Mouse (Mus musculus): ENCODE results near the gene Olfr18. TPM values are rescaled to one million over a fixed set of nuclear protein-coding genes. Genes with fewer than 3 reads are reported as not detected.

The Olfr18 gene
- not detected in 2 replicates for polyA plus RNA-seq (2014; fragmentation: Nextera tagmentation; extraction: Ambion mirVana)

DNA sequence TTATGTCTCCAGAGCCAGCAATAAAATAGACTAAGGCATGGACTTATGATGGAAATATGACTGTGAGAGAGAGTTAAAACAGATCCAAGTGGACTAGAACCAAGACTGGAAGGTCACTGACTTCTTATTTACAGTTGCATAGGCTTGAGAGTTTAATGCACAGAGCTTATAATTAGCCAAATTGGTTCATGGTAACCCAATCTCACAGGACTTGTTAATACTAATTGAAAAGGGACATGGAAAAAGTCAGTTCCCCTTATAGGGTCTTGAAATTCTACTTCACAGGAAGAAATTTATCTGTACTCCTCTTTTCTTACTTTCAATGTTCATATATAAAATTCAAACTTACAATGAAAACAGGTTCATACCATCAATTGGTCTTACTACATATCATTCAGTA, at the start of gene Olfr18:
Gene Olfr18, minus strand, starts transcription at position 101 of the 400 bp plus-strand sequence.
- Histone ChIP-seq H3K27me3 (ENCODE audit: control insufficient read depth, insufficient read depth, low read length) (no peaks in the 10 kb centered on the region), H3K4me1 (ENCODE audit: control insufficient read depth in 2 of 2, insufficient read depth in 2 of 2, low read length in 2 of 2) (no peaks in the 10 kb centered on the region), H3K4me3 (ENCODE audit: control insufficient read depth in 1 of 2, insufficient read depth in 1 of 2, low read depth in 1 of 2, low read length in 2 of 2) (no peak within 1 kb of the TSS), H3K4me2 (ENCODE audit: low read length) (no peak within 1 kb of the TSS), H3K9ac (ENCODE audit: low read length) (no peak within 1 kb of the TSS), H3K27ac (replicated peaks in 1 of 2; ENCODE audit: control insufficient read depth in 1 of 2, insufficient read depth in 1 of 2, low read depth in 2 of 2, low read length in 2 of 2) (no peak within 1 kb of the TSS), H3K36me3 (ENCODE audit: control insufficient read depth, insufficient read depth, low read length) (no peaks in the 10 kb centered on the region), H3K9me3 (ENCODE audit: control insufficient read depth, low read length) (no peaks in the 10 kb centered on the region)
- ATAC-seq (ENCODE audit: insufficient number of reproducible peaks, insufficient read depth, low FRiP score, low read depth) = no peak

DNA sequence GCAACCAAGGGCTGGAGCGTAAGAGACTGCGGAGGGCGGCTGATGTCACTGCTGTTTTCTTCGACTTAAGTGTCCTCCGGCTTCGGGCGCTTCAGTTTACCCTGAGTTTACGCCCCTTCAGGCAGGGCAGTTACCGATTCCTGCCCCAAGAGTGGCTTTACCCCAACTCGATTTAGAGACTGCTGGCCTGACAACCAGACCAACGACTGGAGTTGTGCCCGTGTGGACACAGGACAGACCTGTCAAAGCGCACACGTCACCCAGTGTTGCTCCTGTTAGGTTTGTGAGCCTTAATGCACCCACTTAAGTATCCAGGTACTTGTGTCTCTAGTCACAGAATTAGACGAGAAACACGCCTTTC, 49.4 kb upstream of the Olfr18 start:
- Histone ChIP-seq H3K4me3 (ENCODE audit: control insufficient read depth in 1 of 2, insufficient read depth in 1 of 2, low read depth in 1 of 2, low read length in 2 of 2) (peak overlapping the region; percentile 59 to 89), H3K27me3 (ENCODE audit: control insufficient read depth, insufficient read depth, low read length) (no peaks in the 10 kb centered on the region), H3K27ac (replicated peaks in 1 of 2; ENCODE audit: control insufficient read depth in 1 of 2, insufficient read depth in 1 of 2, low read depth in 2 of 2, low read length in 2 of 2) (peak overlapping the region; percentile 63 to 77), H3K9me3 (ENCODE audit: control insufficient read depth, low read length) (no peaks in the 10 kb centered on the region), H3K4me1 (ENCODE audit: control insufficient read depth in 2 of 2, insufficient read depth in 2 of 2, low read length in 2 of 2) (peaks cover 2 to 5% of the 10 kb centered on the region in 2 experiments; a peak in 2 of 4 replicates), H3K4me2 (ENCODE audit: low read length) (peak overlapping the region; percentile 90), H3K9ac (ENCODE audit: low read length) (peak overlapping the region; percentile 79), H3K36me3 (ENCODE audit: control insufficient read depth, insufficient read depth, low read length) (no peaks in the 10 kb centered on the region)
- ATAC-seq (ENCODE audit: insufficient number of reproducible peaks, insufficient read depth, low FRiP score, low read depth) = 0 out of 2 replicates have a peak, but pooled peaks have one; percentile 13
- WGBS = 17% methylated on average over 16 of the region's 16 CpGs

DNA sequence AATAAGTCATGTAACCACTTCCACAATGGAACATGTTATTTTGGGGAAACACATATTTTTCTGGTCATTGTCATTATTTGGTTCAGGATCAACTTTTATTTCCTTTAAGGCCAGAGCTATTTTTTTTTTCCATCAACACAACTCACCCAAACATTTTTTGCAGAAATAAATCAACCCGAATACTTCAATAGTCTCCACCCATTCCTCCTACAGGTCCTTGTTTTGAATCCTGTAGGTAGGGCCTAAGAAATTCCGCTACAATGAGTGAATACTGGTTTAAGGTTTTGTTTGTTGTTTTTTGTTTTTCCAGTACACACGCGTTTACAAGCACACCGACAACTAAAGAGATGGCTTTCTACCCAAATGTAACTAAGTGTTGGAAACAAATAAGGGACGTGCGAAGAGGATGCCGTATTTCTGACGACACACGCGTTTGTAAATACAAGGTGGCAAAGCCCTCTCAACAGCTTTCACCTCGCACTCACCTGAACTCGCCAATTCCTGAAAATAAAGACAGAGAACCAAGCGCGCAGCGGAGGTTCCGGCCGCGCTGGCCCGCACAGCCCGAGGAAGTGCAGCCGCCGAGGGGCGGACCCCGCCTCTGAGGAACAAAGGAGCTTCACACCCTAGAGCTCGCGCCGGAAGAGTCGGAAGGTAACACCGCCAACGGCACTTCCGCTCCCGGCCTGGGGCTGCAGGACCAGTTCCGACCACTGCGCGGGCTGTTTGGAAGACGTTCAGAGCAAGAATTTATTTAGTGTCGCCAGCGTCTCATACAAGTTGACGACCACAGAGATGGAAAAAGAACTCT, 48.8 kb upstream of the Olfr18 start, which contains the start of gene Zfp560:
Gene Zfp560, minus strand, starts transcription at position 646 of the 811 bp plus-strand sequence.
- no peaks in the 10 kb centered on the region for H3K27me3 ChIP-seq (ENCODE audit: control insufficient read depth, insufficient read depth, low read length)
- peak within 1 kb of the TSS; percentile 79 for H3K9ac ChIP-seq (ENCODE audit: low read length)
- no peaks in the 10 kb centered on the region for H3K9me3 ChIP-seq (ENCODE audit: control insufficient read depth, low read length)
- H3K36me3 ChIP-seq (ENCODE audit: control insufficient read depth, insufficient read depth, low read length) = no peaks in the 10 kb centered on the region
- H3K4me2 ChIP-seq (ENCODE audit: low read length) = peak within 1 kb of the TSS; percentile 90
- H3K27ac ChIP-seq (replicated peaks in 1 of 2; ENCODE audit: control insufficient read depth in 1 of 2, insufficient read depth in 1 of 2, low read depth in 2 of 2, low read length in 2 of 2) = peak within 1 kb of the TSS; percentile 63 to 77
- H3K4me3 ChIP-seq (ENCODE audit: control insufficient read depth in 1 of 2, insufficient read depth in 1 of 2, low read depth in 1 of 2, low read length in 2 of 2) = peak within 1 kb of the TSS; percentile 59 to 89
- WGBS = 3% methylated on average over 40 of the region's 40 CpGs
- ATAC-seq (ENCODE audit: insufficient number of reproducible peaks, insufficient read depth, low FRiP score, low read depth) = peak; percentile 97
- peaks cover 2 to 5% of the 10 kb centered on the region in 2 experiments; a peak in 2 of 4 replicates for H3K4me1 ChIP-seq (ENCODE audit: control insufficient read depth in 2 of 2, insufficient read depth in 2 of 2, low read length in 2 of 2)

DNA sequence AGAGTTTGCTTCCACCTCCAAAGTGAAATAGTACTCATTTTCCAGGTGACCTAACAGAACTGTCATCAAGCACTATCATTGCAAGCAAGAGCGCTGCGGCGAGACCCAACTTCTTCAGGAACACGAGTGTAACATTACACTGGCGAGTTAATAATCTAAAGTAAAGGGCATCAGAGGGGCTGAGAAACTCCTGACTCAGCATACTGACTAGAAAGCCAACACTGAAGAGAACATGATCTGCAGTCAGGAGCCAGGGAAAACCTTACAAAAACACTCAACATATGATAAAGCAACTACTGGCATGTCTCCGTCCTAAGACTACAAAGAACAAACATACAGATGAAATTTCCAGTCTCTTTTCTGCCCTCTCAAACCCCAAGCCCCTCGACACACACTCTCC, 47.8 kb upstream of the Olfr18 start:
- 85% methylated on average over 7 of the region's 7 CpGs for WGBS
- no peak overlapping the region for H3K9ac ChIP-seq (ENCODE audit: low read length)
- H3K4me2 ChIP-seq (ENCODE audit: low read length) = peak overlapping the region; percentile 90
- no peak overlapping the region for H3K27ac ChIP-seq (replicated peaks in 1 of 2; ENCODE audit: control insufficient read depth in 1 of 2, insufficient read depth in 1 of 2, low read depth in 2 of 2, low read length in 2 of 2)
- H3K27me3 ChIP-seq (ENCODE audit: control insufficient read depth, insufficient read depth, low read length) = no peaks in the 10 kb centered on the region
- no peak for ATAC-seq (ENCODE audit: insufficient number of reproducible peaks, insufficient read depth, low FRiP score, low read depth)
- H3K9me3 ChIP-seq (ENCODE audit: control insufficient read depth, low read length) = no peaks in the 10 kb centered on the region
- peaks cover 2 to 5% of the 10 kb centered on the region in 2 experiments; a peak in 2 of 4 replicates for H3K4me1 ChIP-seq (ENCODE audit: control insufficient read depth in 2 of 2, insufficient read depth in 2 of 2, low read length in 2 of 2)
- no peaks in the 10 kb centered on the region for H3K36me3 ChIP-seq (ENCODE audit: control insufficient read depth, insufficient read depth, low read length)
- H3K4me3 ChIP-seq (ENCODE audit: control insufficient read depth in 1 of 2, insufficient read depth in 1 of 2, low read depth in 1 of 2, low read length in 2 of 2) = no peak overlapping the region

DNA sequence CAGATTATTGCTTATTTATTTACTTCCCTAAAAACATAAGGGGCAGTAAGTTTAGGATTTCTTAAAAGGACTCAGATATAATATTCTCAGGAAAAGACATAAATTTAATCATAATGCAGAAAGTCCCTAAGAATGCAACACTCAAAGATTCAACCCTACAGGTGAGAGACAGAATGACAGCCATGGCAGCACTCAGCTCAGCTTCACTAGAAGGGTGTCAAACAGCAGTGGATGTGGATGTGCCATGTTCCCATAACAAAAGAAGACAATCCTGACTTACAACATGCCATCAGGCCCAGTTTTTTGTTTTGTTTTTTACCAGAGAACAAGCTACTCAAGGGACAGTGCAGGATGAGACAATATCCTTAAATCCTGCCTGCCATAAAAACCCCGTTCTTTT, 38.8 kb upstream of the Olfr18 start:
- Histone ChIP-seq H3K4me2 (ENCODE audit: low read length) (no peak overlapping the region), H3K36me3 (ENCODE audit: control insufficient read depth, insufficient read depth, low read length) (no peaks in the 10 kb centered on the region), H3K27me3 (ENCODE audit: control insufficient read depth, insufficient read depth, low read length) (no peaks in the 10 kb centered on the region), H3K27ac (replicated peaks in 1 of 2; ENCODE audit: control insufficient read depth in 1 of 2, insufficient read depth in 1 of 2, low read depth in 2 of 2, low read length in 2 of 2) (no peak overlapping the region), H3K4me3 (ENCODE audit: control insufficient read depth in 1 of 2, insufficient read depth in 1 of 2, low read depth in 1 of 2, low read length in 2 of 2) (no peak overlapping the region), H3K4me1 (ENCODE audit: control insufficient read depth in 2 of 2, insufficient read depth in 2 of 2, low read length in 2 of 2) (no peaks in the 10 kb centered on the region), H3K9me3 (ENCODE audit: control insufficient read depth, low read length) (no peaks in the 10 kb centered on the region), H3K9ac (ENCODE audit: low read length) (no peak overlapping the region)
- 88% methylated on average over 1 of the region's 1 CpGs for WGBS
- ATAC-seq (ENCODE audit: insufficient number of reproducible peaks, insufficient read depth, low FRiP score, low read depth) = no peak

DNA sequence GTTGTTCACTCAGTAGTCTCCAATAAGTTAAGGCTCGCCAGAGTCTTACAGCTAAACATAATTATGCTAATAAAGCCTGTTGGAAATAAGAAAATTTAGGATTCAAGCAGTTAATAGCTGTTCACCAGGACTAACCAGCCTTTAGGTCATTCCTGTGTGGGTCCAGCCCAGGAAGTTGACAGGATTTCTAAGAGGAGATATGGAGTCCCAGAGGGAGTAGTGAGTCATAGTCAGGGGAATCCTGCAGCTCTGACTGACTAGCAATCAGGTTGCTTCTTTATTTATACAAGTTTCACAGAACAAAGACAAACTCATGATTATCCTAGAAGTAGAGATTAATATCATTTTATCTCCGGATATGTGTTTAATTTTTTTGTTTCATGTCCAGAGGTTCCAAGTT, 31.4 kb upstream of the Olfr18 start:
- no peak for ATAC-seq (ENCODE audit: insufficient number of reproducible peaks, insufficient read depth, low FRiP score, low read depth)
- H3K9me3 ChIP-seq (ENCODE audit: control insufficient read depth, low read length) = 0 out of 2 replicates have a peak, but pooled peaks cover 7% of the 10 kb centered on the region
- no peaks in the 10 kb centered on the region for H3K36me3 ChIP-seq (ENCODE audit: control insufficient read depth, insufficient read depth, low read length)
- no peaks in the 10 kb centered on the region for H3K4me1 ChIP-seq (ENCODE audit: control insufficient read depth in 2 of 2, insufficient read depth in 2 of 2, low read length in 2 of 2)
- no peaks in the 10 kb centered on the region for H3K27me3 ChIP-seq (ENCODE audit: control insufficient read depth, insufficient read depth, low read length)
- H3K4me3 ChIP-seq (ENCODE audit: control insufficient read depth in 1 of 2, insufficient read depth in 1 of 2, low read depth in 1 of 2, low read length in 2 of 2) = no peak overlapping the region
- H3K4me2 ChIP-seq (ENCODE audit: low read length) = no peak overlapping the region
- no peak overlapping the region for H3K9ac ChIP-seq (ENCODE audit: low read length)
- no peak overlapping the region for H3K27ac ChIP-seq (replicated peaks in 1 of 2; ENCODE audit: control insufficient read depth in 1 of 2, insufficient read depth in 1 of 2, low read depth in 2 of 2, low read length in 2 of 2)
- WGBS = 89% methylated on average over 2 of the region's 2 CpGs

DNA sequence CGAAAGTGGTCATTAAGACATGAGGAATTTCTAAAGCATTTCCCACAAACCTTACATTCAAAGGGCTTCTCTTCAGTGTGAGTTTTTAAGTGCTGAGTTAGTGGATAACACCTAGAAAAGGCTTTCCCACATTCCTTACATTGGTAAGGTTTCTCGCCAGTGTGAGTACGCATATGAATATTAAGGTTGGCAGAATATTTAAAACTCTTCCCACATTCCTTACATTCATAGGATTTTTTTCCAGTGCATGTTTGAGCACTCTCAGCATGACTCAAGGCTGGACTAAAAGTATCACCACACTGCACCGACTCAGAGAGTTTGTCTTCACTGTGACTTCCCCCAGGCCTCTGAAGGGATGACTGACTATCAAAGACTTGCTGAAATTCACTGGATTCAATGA, 12.6 kb upstream of the Olfr18 start:
- H3K9ac ChIP-seq (ENCODE audit: low read length) = no peak overlapping the region
- no peaks in the 10 kb centered on the region for H3K4me1 ChIP-seq (ENCODE audit: control insufficient read depth in 2 of 2, insufficient read depth in 2 of 2, low read length in 2 of 2)
- no peak for ATAC-seq (ENCODE audit: insufficient number of reproducible peaks, insufficient read depth, low FRiP score, low read depth)
- no peak overlapping the region for H3K27ac ChIP-seq (replicated peaks in 1 of 2; ENCODE audit: control insufficient read depth in 1 of 2, insufficient read depth in 1 of 2, low read depth in 2 of 2, low read length in 2 of 2)
- H3K4me2 ChIP-seq (ENCODE audit: low read length) = no peak overlapping the region
- H3K36me3 ChIP-seq (ENCODE audit: control insufficient read depth, insufficient read depth, low read length) = peaks cover 36% of the 10 kb centered on the region
- no peaks in the 10 kb centered on the region for H3K27me3 ChIP-seq (ENCODE audit: control insufficient read depth, insufficient read depth, low read length)
- H3K9me3 ChIP-seq (ENCODE audit: control insufficient read depth, low read length) = peaks cover 14% of the 10 kb centered on the region
- 78% methylated on average over 4 of the region's 4 CpGs for WGBS
- H3K4me3 ChIP-seq (ENCODE audit: control insufficient read depth in 1 of 2, insufficient read depth in 1 of 2, low read depth in 1 of 2, low read length in 2 of 2) = no peak overlapping the region

Measured in heart, embryonic 14.5 days (tissue).